Mouse (Mus musculus): ENCODE measurements at regions not wholly inside any gene's neighbourhood (a gene's known extent, or its start where the extent isn't known, plus 50 kb on each side); places are given as distances from the start of the nearest gene placed in this dataset.
A peak's percentile ranks its signal among the peaks of the same experiment; 100 is the strongest.

DNA sequence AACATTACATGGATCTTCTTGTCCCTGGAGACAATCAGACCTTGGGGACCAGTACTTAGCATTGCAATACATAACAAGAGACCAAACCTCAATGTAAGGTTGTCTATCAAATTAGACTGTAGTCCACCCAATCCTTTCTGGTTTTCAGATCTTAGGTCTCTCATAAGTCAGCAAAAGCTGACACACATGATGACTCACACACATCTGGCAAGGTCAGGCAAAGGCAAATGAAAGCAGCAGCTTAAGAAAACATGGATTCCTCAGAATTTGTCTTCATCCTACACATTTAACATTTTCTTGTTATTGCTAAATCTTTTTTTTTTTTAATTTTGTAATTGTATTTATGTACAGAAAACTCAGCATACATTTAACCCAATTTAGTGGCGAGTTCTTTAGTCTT is 52.0 kb downstream of the Gm11983 start:
- no peaks in the 10 kb centered on the region for H3K36me3 ChIP-seq (ENCODE audit: control insufficient read depth, insufficient read depth, low read length, poor library complexity, severe bottlenecking)
- H3K27ac ChIP-seq (ENCODE audit: insufficient read depth, low read length), result no peak overlapping the region
- no peaks in the 10 kb centered on the region for H3K4me1 ChIP-seq (ENCODE audit: control insufficient read depth, insufficient read depth, low read length)
- H3K27me3 ChIP-seq (ENCODE audit: control insufficient read depth, insufficient read depth, low read length, poor library complexity, severe bottlenecking), result no peaks in the 10 kb centered on the region
- peaks cover 25% of the 10 kb centered on the region for H3K9me3 ChIP-seq (replicated peaks; ENCODE audit: control insufficient read depth, insufficient read depth, low read length, poor library complexity, severe bottlenecking)
- no peak overlapping the region for H3K4me3 ChIP-seq (ENCODE audit: low read depth, low read length)
- TF ChIP-seq CTCF (IDR thresholded peaks at IDR 0.05; ENCODE audit: low read depth, low read length) (no peak), POLR2A (IDR thresholded peaks at IDR 0.05; ENCODE audit: insufficient read depth, low read length) (no peak), EP300 (IDR thresholded peaks at IDR 0.05; ENCODE audit: insufficient read depth, low read depth, low read length) (no peak)
- H3K9ac ChIP-seq (ENCODE audit: low read depth, poor library complexity, severe bottlenecking), result no peak overlapping the region

GRCm38 (mm10) chr11:6782826-6783225 is 54.6 kb downstream of the Gm11983 start:
- H3K9ac ChIP-seq (ENCODE audit: low read depth, poor library complexity, severe bottlenecking), result no peak overlapping the region
- no peak overlapping the region for H3K27ac ChIP-seq (ENCODE audit: insufficient read depth, low read length)
- no peaks in the 10 kb centered on the region for H3K27me3 ChIP-seq (ENCODE audit: control insufficient read depth, insufficient read depth, low read length, poor library complexity, severe bottlenecking)
- no peak overlapping the region for H3K4me3 ChIP-seq (ENCODE audit: low read depth, low read length)
- peaks cover 6% of the 10 kb centered on the region for H3K9me3 ChIP-seq (replicated peaks; ENCODE audit: control insufficient read depth, insufficient read depth, low read length, poor library complexity, severe bottlenecking)
- H3K36me3 ChIP-seq (ENCODE audit: control insufficient read depth, insufficient read depth, low read length, poor library complexity, severe bottlenecking), result no peaks in the 10 kb centered on the region
- no peak for TF ChIP-seq EP300 (IDR thresholded peaks at IDR 0.05; ENCODE audit: insufficient read depth, low read depth, low read length)
- TF ChIP-seq CTCF (IDR thresholded peaks at IDR 0.05; ENCODE audit: low read depth, low read length), result no peak
- TF ChIP-seq POLR2A (IDR thresholded peaks at IDR 0.05; ENCODE audit: insufficient read depth, low read length), result no peak
- H3K4me1 ChIP-seq (ENCODE audit: control insufficient read depth, insufficient read depth, low read length), result peaks cover 3% of the 10 kb centered on the region

- H3K9me3 ChIP-seq (replicated peaks; ENCODE audit: control insufficient read depth, insufficient read depth, low read length, poor library complexity, severe bottlenecking), result no peaks in the 10 kb centered on the region; the same call in none of the 2 replicates
- peaks cover 3% of the 10 kb centered on the region for H3K4me1 ChIP-seq (ENCODE audit: control insufficient read depth, insufficient read depth, low read length)
Measured at GRCm38 (mm10) chr11:6779752-6780151, 57.7 kb downstream of the Gm11983 start.

DNA sequence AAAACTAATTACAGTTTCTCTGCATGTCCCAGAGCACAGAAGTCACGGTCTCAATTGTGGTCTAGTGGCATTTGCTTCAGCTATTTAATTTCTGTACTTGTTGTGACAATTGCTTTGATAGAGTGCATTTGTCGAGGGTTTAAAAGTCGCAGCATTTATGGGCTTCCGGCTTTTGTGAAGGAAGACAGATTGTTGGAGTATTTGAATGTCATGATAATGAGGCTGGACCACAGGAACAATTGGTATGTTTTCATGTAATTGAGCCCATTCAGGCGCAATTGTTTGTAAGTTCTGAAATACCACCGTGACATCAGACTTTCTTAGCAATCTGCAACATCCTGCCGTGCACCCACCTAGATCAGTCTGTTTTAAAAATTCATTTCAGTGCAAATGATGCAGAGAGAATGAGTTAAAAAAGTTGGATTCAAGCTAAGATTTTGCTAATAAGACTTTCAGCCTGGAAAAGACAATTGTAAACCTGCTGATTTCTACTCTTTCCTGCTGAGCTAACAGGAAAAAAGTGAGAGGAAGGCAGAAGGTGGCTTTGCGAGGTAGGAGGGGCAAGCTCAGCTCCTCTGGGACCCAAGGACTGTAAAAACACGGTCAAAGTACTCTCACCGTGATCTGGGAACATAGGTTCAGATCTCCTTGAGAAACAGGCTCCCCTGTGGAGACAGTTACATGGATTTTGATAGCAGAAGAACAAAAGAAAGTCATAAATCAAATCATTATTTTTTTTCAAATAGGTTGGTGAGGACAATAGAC is 58.7 kb downstream of the Gm11983 start:
- Histone ChIP-seq H3K9me3 (replicated peaks; ENCODE audit: control insufficient read depth, insufficient read depth, low read length, poor library complexity, severe bottlenecking) (no peaks in the 10 kb centered on the region; the same call in none of the 2 replicates), H3K27me3 (ENCODE audit: control insufficient read depth, insufficient read depth, low read length, poor library complexity, severe bottlenecking) (no peaks in the 10 kb centered on the region), H3K9ac (ENCODE audit: low read depth, poor library complexity, severe bottlenecking) (no peak overlapping the region), H3K4me3 (ENCODE audit: low read depth, low read length) (no peak overlapping the region), H3K27ac (ENCODE audit: insufficient read depth, low read length) (peak overlapping the region; percentile 78), H3K36me3 (ENCODE audit: control insufficient read depth, insufficient read depth, low read length, poor library complexity, severe bottlenecking) (no peaks in the 10 kb centered on the region), H3K4me1 (ENCODE audit: control insufficient read depth, insufficient read depth, low read length) (peaks cover 3% of the 10 kb centered on the region)
- no peak for TF ChIP-seq CTCF (IDR thresholded peaks at IDR 0.05; ENCODE audit: low read depth, low read length)
- TF ChIP-seq EP300 (IDR thresholded peaks at IDR 0.05; ENCODE audit: insufficient read depth, low read depth, low read length), result no peak
- TF ChIP-seq POLR2A (IDR thresholded peaks at IDR 0.05; ENCODE audit: insufficient read depth, low read length), result no peak

More at GRCm38 (mm10) chr11:6779752-6780151, 57.7 kb downstream of the Gm11983 start:
- Histone ChIP-seq H3K36me3 (ENCODE audit: control insufficient read depth, insufficient read depth, low read length, poor library complexity, severe bottlenecking) (no peaks in the 10 kb centered on the region), H3K4me3 (ENCODE audit: low read depth, low read length) (no peak overlapping the region), H3K27ac (ENCODE audit: insufficient read depth, low read length) (no peak overlapping the region), H3K9ac (ENCODE audit: low read depth, poor library complexity, severe bottlenecking) (no peak overlapping the region), H3K27me3 (ENCODE audit: control insufficient read depth, insufficient read depth, low read length, poor library complexity, severe bottlenecking) (no peaks in the 10 kb centered on the region)
- no peak for TF ChIP-seq EP300 (IDR thresholded peaks at IDR 0.05; ENCODE audit: insufficient read depth, low read depth, low read length)
- TF ChIP-seq CTCF (IDR thresholded peaks at IDR 0.05; ENCODE audit: low read depth, low read length), result no peak
- TF ChIP-seq POLR2A (IDR thresholded peaks at IDR 0.05; ENCODE audit: insufficient read depth, low read length), result no peak

DNA sequence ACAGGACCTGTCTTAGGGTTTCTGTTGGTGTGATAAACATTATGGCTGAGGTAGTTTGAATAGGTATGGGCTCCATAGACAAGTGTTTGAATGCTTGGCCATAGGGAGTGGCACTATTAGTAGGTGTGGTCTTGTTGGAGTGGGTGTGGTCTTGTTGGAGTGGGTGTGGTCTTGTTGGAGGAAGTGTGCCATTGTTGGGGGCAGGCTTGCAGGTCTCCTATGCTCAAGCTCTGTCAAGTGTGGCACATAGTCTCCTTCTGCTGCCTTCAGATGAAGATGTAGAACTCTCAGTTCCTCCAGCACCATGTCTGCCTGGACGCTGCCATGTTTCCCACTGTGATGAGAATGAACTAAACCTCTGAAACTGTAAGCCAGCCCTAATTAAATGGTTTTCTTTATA is 59.9 kb downstream of the Gm11983 start:
- no peak overlapping the region for H3K27ac ChIP-seq (ENCODE audit: insufficient read depth, low read length)
- no peak overlapping the region for H3K4me3 ChIP-seq (ENCODE audit: low read depth, low read length)
- H3K27me3 ChIP-seq (ENCODE audit: control insufficient read depth, insufficient read depth, low read length, poor library complexity, severe bottlenecking), result no peaks in the 10 kb centered on the region
- TF ChIP-seq EP300 (IDR thresholded peaks at IDR 0.05; ENCODE audit: insufficient read depth, low read depth, low read length), result no peak
- TF ChIP-seq POLR2A (IDR thresholded peaks at IDR 0.05; ENCODE audit: insufficient read depth, low read length), result no peak
- TF ChIP-seq CTCF (IDR thresholded peaks at IDR 0.05; ENCODE audit: low read depth, low read length), result no peak
- no peak overlapping the region for H3K9ac ChIP-seq (ENCODE audit: low read depth, poor library complexity, severe bottlenecking)
- H3K9me3 ChIP-seq (replicated peaks; ENCODE audit: control insufficient read depth, insufficient read depth, low read length, poor library complexity, severe bottlenecking), result no peaks in the 10 kb centered on the region; the same call in none of the 2 replicates
- H3K4me1 ChIP-seq (ENCODE audit: control insufficient read depth, insufficient read depth, low read length), result peaks cover 3% of the 10 kb centered on the region
- no peaks in the 10 kb centered on the region for H3K36me3 ChIP-seq (ENCODE audit: control insufficient read depth, insufficient read depth, low read length, poor library complexity, severe bottlenecking)

GRCm38 (mm10) chr11:6774656-6775055 is 62.8 kb downstream of the Gm11983 start:
- TF ChIP-seq CTCF (IDR thresholded peaks at IDR 0.05; ENCODE audit: low read depth, low read length), result no peak
- no peak for TF ChIP-seq POLR2A (IDR thresholded peaks at IDR 0.05; ENCODE audit: insufficient read depth, low read length)
- TF ChIP-seq EP300 (IDR thresholded peaks at IDR 0.05; ENCODE audit: insufficient read depth, low read depth, low read length), result no peak
- H3K27me3 ChIP-seq (ENCODE audit: control insufficient read depth, insufficient read depth, low read length, poor library complexity, severe bottlenecking), result no peaks in the 10 kb centered on the region
- no peak overlapping the region for H3K27ac ChIP-seq (ENCODE audit: insufficient read depth, low read length)
- no peak overlapping the region for H3K9ac ChIP-seq (ENCODE audit: low read depth, poor library complexity, severe bottlenecking)
- H3K4me1 ChIP-seq (ENCODE audit: control insufficient read depth, insufficient read depth, low read length), result peaks cover 3% of the 10 kb centered on the region
- H3K4me3 ChIP-seq (ENCODE audit: low read depth, low read length), result no peak overlapping the region
- no peaks in the 10 kb centered on the region for H3K36me3 ChIP-seq (ENCODE audit: control insufficient read depth, insufficient read depth, low read length, poor library complexity, severe bottlenecking)
- H3K9me3 ChIP-seq (replicated peaks; ENCODE audit: control insufficient read depth, insufficient read depth, low read length, poor library complexity, severe bottlenecking), result peaks cover 3% of the 10 kb centered on the region

Data from ES-Bruce4 (cell line).